Mouse (Mus musculus) 3134 (cell line): ENCODE results near the gene Herpud1.
A peak's percentile ranks its signal among the peaks of the same experiment; 100 is the strongest.

Source experiments
- DNase-seq: peaks from one replicate; pipeline ENCODE4 v3.0.0-alpha.2; 2011; ENCODE audit warnings: low spot score; ENCODE audit not compliant: insufficient read length; ENCODE audit errors: extremely low read depth

The Herpud1 gene

DNA sequence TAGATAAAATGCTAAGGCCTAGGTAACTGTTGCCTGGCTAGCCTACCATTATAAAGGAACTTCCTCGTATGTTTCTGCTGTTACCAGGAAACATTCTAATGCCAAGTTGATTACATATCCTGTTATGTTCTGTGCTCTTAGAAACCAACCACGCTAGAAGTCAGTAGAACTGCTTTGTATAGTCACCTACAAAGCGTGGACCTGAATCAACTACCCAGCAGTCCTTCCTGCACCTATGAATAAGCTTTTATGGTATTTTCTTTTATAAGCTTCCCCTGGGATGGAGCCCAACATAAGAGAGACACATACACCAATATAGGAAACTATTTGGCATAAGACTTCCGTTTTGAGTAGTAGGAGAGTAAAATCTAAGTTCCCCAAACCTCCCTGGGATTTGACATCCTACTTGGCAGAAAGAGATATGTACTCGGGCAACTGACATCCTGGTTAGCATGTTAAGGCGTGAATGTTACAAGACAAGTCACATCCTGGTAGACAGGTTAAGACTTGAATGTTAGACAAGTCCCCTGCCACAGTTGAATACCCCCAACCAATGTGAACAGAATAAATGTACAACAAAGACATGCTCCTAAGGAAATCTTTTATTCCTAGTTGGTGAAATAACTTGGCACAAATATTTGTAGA lies 13.2 kb upstream of the Herpud1 start:
- no peak for DNase-seq

GRCm38 (mm10) chr8:94375551-94375991 lies 10.7 kb upstream of the Herpud1 start:
- no peak for DNase-seq

GRCm38 (mm10) chr8:94376176-94376575 lies 10.1 kb upstream of the Herpud1 start:
- no peak for DNase-seq

GRCm38 (mm10) chr8:94376580-94376979 lies 9.7 kb upstream of the Herpud1 start:
- no peak for DNase-seq

- no peak for DNase-seq
Measured at GRCm38 (mm10) chr8:94377031-94377430, 9.2 kb upstream of the Herpud1 start.

DNA sequence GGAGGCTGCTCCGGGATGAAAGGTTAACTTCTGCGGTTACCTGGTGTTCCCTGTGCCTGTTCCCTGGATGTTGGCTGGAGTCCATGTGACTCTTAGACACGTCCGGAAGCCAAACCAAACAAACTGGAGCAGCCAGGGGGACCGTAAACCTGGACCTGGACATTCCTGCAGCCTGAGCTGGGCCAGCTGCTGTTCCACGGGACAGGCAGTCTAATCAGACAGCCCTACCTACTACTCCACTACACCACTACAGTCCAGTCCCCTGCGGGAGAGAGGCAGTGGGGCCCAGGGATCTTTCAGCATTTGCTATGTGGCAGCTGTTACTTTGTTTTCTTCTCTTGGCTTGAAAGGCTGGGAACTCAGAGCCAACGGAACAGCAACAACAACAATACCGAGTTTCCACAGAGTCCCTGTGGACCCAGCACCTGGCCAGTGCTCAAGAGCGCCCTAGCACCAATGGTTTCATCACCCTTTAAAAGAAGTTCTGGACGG lies 8.5 kb upstream of the Herpud1 start:
- DNase-seq = peak; percentile 73

- no peak for DNase-seq
Measured at GRCm38 (mm10) chr8:94378763-94379415, 7.3 kb upstream of the Herpud1 start.

DNA sequence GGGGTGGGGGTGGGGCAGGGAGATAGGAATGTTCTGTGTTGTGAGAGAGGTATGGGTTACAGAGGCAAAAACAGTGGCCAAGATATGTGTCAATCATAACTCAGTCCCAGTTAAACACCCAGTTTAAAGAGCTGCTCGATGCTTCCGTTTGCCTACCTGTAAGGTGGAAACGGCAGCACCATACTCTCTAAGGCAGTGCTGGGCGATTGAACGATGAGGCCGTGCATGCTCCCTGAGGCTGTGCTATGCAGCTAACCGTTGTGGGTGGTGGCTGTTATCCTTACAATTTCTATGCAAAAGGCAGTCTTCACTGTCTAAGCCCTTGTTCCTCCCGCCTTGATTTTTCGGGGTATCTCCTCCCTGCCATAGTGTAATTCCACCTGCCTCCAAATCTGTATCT lies 6.6 kb upstream of the Herpud1 start:
- DNase-seq = no peak

DNA sequence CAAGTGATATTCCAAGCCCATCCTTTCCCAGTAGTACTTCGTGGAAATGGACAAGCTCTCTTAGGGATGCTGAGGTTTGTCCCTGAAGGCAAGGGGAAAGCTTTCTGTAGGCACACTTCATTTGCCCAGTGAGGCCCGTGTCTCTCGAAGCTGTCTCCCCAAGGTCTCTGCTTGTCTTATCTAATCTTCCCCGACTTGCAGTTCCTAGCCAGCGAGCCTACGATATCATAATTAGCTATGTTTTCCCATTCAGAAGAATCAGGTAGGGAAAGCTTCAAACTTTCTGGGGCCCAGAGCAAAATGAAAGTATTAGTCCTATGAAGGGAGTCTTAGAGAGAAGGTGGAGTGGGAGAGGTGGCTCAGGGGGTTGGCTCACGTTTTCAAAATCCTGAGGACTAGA lies 2.1 kb upstream of the Herpud1 start:
- DNase-seq = no peak

- DNase-seq = no peak
Measured at GRCm38 (mm10) chr8:94385506-94386213, 578 bp upstream of the Herpud1 start.

DNA sequence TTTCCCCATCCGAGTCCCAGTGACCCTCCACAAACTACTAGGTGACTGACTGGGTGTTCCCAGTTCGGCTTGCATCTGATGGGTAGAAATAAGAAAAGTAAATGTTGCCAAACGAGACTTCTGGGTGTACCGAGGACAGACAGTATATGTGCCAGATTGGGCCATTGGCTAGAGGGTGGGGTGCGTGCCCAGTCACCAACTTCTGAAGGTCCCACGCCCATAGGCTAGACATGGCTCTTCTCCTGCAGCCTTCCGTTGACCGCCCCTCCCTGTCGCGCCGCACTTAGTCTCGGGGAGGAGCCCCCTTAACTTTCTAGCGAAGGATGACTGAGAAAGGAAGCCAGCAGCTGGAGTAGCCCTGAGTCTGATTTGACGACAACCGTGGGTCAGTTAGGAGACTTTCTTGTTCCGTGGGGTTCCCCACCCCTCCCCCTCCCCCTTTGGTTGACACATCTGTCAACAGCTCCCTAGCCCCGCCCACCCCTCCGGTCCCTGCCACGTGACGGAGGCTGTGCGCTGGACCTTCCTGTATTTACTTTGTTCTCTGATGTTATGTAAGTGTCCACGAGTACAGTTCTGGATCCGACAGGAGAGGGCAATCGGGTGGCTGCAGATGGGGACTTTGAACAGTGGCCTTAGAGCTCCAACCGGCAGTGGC lies 918 bp downstream of the Herpud1 start:
- DNase-seq = peak; percentile 89

DNA sequence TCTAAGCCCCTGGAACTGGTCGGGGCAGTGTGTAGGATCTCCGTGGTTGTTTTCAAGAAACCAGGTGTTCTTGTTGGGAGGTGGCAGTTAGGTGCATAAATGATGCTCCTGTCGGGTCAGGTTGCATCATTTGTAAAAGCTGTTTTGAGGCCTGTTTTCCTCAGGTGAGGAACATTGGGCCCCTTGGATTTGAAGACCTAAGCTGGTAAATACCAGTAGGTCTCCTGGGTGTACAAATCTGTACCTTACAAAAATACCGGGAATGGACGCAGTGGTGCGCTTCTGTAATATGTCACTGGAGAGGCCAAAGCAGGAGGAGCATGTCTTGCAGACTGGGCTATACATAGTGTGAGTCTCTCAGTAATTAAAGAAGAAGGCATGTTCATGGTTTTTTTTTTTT lies 1.5 kb downstream of the Herpud1 start:
- DNase-seq = no peak

- DNase-seq = no peak
Measured at GRCm38 (mm10) chr8:94389531-94389930, 3.3 kb downstream of the Herpud1 start.

DNA sequence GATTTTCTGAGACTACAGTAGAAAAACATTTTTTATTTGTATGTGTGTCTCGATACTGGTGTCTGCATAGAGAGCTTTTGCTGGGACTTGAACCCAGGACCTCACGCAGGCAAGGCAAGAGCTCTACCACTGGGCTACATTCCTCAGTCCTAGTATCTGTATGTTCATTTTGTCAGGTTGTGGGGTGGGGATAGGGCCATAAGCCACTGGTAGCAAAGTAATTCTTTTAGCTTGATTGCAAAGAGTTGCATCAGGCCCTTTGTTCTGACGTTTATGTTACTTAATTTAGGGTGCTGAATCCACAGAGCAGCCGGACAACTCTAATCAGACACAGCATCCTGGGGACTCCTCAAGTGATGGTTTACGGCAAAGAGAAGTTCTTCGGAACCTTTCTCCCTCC lies 4.2 kb downstream of the Herpud1 start:
- DNase-seq = no peak

GRCm38 (mm10) chr8:94390910-94391309 lies 4.7 kb downstream of the Herpud1 start:
- DNase-seq = no peak

GRCm38 (mm10) chr8:94392147-94392546 lies 5.9 kb downstream of the Herpud1 start:
- DNase-seq = no peak

GRCm38 (mm10) chr8:94392648-94393047 lies 6.4 kb downstream of the Herpud1 start:
- no peak for DNase-seq

DNA sequence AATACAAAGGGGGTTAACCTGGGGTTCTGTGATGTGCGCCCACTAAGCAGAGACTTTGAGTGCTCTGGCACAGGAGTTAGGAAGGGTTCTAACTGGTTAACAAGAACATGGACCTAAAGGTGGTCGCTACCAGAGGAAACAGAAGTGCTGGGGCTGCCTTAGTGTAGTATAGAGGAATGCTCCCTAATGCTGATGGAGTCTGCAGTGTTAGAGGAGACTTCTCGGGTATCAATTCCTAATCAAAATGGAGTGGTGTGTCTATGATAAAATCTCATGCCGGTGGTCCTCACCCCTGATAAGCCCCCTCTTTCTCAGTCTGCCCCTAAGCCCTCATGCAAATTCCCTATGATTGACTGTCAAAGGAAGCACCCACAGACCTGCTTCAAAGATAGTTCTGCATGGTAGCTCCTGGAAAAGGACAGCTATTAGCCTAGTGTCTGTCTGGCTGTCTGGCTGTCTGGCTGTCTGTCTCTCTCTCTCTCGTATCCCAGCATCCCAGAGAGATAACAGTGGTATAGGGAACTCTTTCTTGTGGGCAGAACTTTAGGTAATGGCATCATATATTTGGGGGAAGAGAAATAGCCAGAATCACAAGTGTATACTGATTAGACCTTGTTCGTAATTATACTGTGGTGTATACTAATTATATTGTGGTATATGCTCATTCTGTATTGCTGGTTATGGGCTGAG lies 9.8 kb downstream of the Herpud1 start:
- DNase-seq = no peak

DNA sequence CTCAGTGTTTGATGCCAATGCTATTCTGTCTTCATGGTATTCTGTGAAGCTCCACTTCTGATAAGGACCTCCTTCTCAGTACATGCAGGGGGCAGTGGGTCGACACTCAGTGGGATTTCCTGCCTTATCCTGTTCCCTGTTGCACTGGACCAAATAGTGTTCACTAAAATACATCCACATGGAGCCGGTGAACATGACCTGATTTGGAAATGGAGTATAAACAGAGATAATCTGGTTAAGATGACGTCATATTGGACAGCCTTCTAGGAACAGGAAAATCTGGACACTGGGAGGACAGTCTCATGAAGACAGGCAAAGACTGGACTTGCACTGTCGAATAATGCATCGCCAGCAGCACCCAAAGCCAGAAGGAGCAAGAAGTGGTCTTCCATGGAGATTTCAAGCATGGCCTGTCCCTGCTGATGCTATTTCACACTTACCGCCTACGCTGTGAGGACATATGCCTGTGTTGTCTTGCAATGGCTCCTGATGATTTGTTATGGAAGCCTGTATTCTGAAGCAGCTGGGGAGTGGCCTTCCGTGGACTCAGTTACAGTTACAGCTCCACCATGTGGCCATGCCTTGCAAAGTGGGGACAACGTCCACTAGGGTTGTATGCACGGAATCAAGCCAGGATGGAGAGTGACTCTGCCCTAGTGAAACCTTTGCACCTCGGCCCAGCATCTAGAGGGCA lies 10.9 kb downstream of the Herpud1 start:
- peak; percentile 28 for DNase-seq

GRCm38 (mm10) chr8:94398587-94398986 lies 12.3 kb downstream of the Herpud1 start:
- no peak for DNase-seq
